Mouse (Mus musculus): ENCODE measurements at regions not wholly inside any gene's neighbourhood (a gene's known extent, or its start where the extent isn't known, plus 50 kb on each side); places are given as distances from the start of the nearest gene placed in this dataset.

- intact Hi-C loops (cut with DNase I), result no loop called here
These were observed 58.6 kb downstream of the Mrm1 start for GRCm38 (mm10) chr11:84760622-84761196.

GRCm38 (mm10) chr11:84759478-84759986, 59.8 kb downstream of the Mrm1 start:
- peak; percentile 47 to 52 for DNase-seq (ENCODE audit: low spot score in 2 of 2)
- intact Hi-C loops (cut with DNase I), result no loop called here

More at GRCm38 (mm10) chr11:84760622-84761196, 58.6 kb downstream of the Mrm1 start:
- DNase-seq (ENCODE audit: low spot score in 2 of 2), result peak; percentile 80 to 88

GRCm38 (mm10) chr11:84752007-84752406, 67.3 kb downstream of the Mrm1 start:
- intact Hi-C loops (cut with DNase I), result no loop called here
- no peak for DNase-seq (ENCODE audit: low spot score in 2 of 2)

GRCm38 (mm10) chr11:84749490-84750349, 69.6 kb downstream of the Mrm1 start:
- intact Hi-C loops (cut with DNase I), result no loop called here
- no peak for DNase-seq (ENCODE audit: low spot score in 2 of 2)

GRCm38 (mm10) chr11:84738769-84739589, 80.3 kb downstream of the Mrm1 start:
- intact Hi-C loops (cut with DNase I), result no loop called here
- DNase-seq (ENCODE audit: low spot score in 2 of 2), result no peak

- intact Hi-C loops (cut with DNase I), result no loop called here
- no peak for DNase-seq (ENCODE audit: low spot score in 2 of 2)
These were observed 81.2 kb downstream of the Mrm1 start for GRCm38 (mm10) chr11:84738128-84738527.

- intact Hi-C loops (cut with DNase I), result no loop called here
These were observed 87.4 kb downstream of the Mrm1 start for GRCm38 (mm10) chr11:84731890-84732289.

GRCm38 (mm10) chr11:84730218-84730617, 89.1 kb downstream of the Mrm1 start:
- intact Hi-C loops (cut with DNase I), result no loop called here
- no peak for DNase-seq (ENCODE audit: low spot score in 2 of 2)

More at GRCm38 (mm10) chr11:84731890-84732289, 87.4 kb downstream of the Mrm1 start:
- DNase-seq (ENCODE audit: low spot score in 2 of 2), result no peak

- intact Hi-C loops (cut with DNase I), result no loop called here
- no peak for DNase-seq (ENCODE audit: low spot score in 2 of 2)
These were observed 90.1 kb downstream of the Mrm1 start for GRCm38 (mm10) chr11:84729189-84729588.

GRCm38 (mm10) chr11:84725936-84726613, 93.2 kb downstream of the Mrm1 start:
- no peak for DNase-seq (ENCODE audit: low spot score in 2 of 2)
- intact Hi-C loops (cut with DNase I), result no loop called here

GRCm38 (mm10) chr11:84725177-84725792, 94.0 kb downstream of the Mrm1 start:
- intact Hi-C loops (cut with DNase I), result no loop called here
- DNase-seq (ENCODE audit: low spot score in 2 of 2), result no peak

- intact Hi-C loops (cut with DNase I), result loop anchor here (5.0 kb wide), 2 partner anchors 68 to 197 kb away; partner anchors contain the start of gene Lhx1
- peak; percentile 23 to 48 for DNase-seq (ENCODE audit: low spot score in 2 of 2)
These were observed 95.2 kb downstream of the Mrm1 start for GRCm38 (mm10) chr11:84724080-84724479.

GRCm38 (mm10) chr11:84722658-84723201, 96.6 kb downstream of the Mrm1 start:
- no peak for DNase-seq (ENCODE audit: low spot score in 2 of 2)
- intact Hi-C loops (cut with DNase I), result loop anchor here (5.0 kb wide), 2 partner anchors 70 to 195 kb away; partner anchors contain the start of gene Lhx1

GRCm38 (mm10) chr11:84721979-84722378, 97.3 kb downstream of the Mrm1 start:
- no peak for DNase-seq (ENCODE audit: low spot score in 2 of 2)
- intact Hi-C loops (cut with DNase I), result loop anchor here (5.0 kb wide), 2 partner anchors 70 to 195 kb away; partner anchors contain the start of gene Lhx1

GRCm38 (mm10) chr11:84721150-84721549, 98.2 kb downstream of the Mrm1 start:
- DNase-seq (ENCODE audit: low spot score in 2 of 2), result no peak
- intact Hi-C loops (cut with DNase I), result loop anchor here (5.0 kb wide), 2 partner anchors 71 to 194 kb away; partner anchors contain the start of gene Lhx1

- no peak for DNase-seq (ENCODE audit: low spot score in 2 of 2)
- intact Hi-C loops (cut with DNase I), result loop anchor here (5.0 kb wide), 2 partner anchors 73 to 192 kb away; partner anchors contain the start of gene Lhx1
These were observed 99.5 kb downstream of the Mrm1 start for GRCm38 (mm10) chr11:84719781-84720180.

GRCm38 (mm10) chr11:84712731-84713130, 106.6 kb downstream of the Mrm1 start:
- no peak for DNase-seq (ENCODE audit: low spot score in 2 of 2)
- intact Hi-C loops (cut with DNase I), result no loop called here

GRCm38 (mm10) chr11:84711886-84712285, 107.4 kb downstream of the Mrm1 start:
- intact Hi-C loops (cut with DNase I), result no loop called here
- no peak for DNase-seq (ENCODE audit: low spot score in 2 of 2)

Measured in left cerebral cortex, postnatal 14 days (tissue).